Mouse (Mus musculus) liver (tissue): ENCODE results near the gene Lrba.

Source experiments
- DNase-seq: peaks from one replicate; pipeline ENCODE4 v3.0.0-alpha.2; 2020; ENCODE audit warnings: mixed read lengths

The Lrba gene

DNA sequence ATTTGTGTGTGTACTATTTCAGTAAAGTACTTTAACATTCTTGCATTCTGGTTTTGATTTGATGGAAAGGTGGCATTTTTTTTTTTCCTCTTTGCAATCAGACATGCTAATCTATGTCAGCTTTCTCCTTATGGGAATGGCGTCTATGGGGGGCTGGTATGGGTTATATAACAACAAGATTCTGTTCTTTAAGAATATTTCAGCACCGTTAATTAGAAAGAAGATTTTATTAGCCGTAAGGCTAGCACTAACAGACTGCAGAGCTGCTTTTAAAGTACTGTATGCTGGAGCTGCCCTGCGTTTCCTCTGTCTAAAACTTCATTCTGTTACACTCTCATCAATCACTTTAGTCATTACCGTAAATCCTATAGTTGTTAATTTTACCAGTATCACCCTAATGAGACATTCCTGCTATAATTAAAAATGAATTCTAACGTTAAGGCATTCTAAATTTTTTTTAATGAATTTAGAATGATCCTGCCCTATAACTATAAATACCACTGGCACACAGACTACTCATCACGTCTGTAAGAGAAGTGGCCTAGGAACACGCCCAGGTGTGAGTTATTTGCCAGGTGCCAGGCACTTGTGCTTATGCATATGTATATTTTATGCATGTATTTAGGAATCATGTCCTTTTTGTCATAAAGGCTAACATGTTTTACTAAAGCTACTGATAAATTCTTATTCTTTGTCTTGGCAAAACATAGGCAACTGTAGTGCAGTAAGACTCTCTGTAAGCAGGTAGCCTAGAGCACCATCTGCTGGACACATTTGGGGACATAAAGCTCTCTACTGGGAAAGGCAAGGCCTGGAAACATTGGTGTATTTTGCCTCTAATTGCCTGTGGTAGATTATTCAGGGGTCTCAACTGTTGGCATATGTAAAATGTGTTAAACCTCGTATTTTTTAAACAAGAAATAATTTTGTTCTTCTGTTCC is 536.9 kb downstream of the Lrba start:
- DNase-seq: peak; percentile 51

DNA sequence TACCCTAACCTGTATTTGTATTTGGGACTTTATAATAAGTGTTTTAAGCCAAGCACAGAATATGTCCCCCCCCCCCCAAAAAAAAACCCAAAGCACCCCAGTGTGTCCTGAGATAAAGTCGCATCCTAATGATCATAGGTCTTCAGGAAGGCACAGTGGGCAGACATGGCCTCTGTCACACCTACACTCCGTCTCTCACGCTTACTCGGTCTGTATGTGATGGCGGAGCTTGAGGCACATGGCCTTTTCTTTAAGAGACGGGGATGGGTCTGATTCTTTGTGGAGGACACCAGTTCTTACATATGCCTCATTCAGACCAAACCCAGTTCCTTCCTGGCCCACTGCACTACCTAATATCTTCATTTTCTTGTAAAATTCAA is 537.5 kb downstream of the Lrba start:
- DNase-seq: no peak

DNA sequence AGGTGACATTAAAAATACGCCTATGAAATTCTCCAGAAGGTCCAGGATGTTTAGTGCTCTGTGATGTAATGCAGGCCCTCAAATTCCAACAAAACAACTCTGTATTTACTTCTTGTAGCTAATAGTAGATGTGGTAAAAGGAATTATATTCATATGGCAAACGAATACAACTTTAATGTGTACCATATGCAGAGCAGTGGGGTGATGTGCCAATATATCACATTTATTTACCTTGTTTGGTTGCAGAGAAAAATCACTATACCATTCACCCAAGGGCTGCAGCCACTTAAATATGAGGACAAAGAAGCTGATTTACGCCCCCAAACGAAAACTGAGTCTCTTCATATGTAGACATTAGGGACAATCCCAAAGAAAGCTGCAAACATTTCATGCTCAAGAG is 538.0 kb downstream of the Lrba start:
- DNase-seq: no peak

DNA sequence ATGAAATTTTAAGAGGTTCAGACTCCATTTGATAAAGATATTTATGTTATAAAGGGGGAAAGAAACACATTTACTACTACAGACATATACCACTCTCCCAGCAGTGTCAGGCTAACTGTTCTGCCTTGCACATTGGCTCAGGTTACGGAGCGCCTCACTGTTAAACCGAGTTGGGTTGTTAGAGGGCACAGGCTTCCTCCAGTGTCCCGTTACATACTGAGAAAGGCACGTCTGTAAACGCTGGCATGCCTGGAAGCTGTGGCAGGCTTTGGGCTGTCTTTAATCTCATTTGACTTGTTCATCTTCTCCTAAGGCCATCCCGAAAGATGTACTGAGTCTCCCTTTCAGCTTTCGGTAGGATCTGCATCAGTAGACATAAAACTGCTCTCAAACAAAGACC is 544.1 kb downstream of the Lrba start:
- no peak for DNase-seq

DNA sequence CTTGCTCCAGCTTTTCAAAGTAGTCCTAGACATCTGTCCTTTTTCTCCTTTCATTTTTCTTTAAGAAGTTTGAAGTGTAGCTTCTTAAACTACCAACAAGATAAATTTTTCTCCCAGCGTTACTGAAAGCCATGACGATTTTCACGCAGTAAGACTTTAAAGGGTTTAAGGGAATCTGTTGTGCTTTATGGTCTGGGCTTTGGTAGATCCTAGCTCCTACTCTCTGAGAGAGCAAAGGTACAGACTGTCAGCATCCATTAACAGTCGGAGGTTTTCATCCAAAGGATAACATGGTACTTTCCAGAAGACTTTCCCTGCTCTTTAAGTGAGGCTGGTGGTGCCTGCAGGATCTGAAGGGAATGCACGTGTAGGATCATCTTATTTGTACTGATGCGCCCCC is 544.5 kb downstream of the Lrba start:
- no peak for DNase-seq

DNA sequence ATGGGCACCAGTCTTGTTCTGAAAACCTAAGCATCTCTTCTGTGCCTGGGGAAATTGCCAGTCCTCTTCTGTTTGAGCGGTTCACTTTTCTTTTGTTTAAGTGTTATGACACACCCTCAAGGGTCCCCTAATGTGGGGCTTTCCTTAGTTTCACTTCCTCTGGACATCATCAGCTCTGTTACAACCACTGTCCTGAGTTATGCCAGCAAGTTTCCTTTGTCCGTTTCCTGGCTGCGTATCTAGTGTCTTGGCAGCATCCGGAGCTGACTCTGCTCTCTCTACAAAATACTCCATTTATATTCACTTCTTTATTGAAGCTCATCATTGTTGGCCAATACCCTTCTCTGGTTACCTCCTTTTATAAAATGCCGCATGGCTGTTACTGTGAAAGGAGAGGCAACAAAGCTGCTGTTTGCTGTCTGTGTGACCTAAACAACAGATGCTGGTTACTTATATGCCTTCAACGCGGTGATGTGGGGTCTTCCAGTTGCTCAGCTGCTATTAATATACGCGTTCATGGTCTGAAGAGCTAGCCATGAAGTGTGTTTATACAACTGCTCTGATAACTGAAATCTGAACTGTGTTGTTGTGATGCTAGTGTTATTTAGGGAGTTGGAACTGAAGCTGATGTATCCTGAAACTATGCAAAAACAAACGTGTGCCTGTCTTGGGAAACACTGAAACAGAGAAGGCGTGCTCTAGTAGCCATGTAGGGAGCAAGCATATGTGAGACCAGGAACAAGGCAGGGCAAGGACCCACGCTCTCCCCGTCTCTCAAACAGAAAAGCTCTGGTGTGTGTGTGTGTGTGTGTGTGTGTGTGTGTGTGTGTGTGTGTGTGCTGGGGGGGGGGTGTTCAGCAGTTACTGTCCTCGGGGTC is 550.3 kb downstream of the Lrba start:
- no peak for DNase-seq

DNA sequence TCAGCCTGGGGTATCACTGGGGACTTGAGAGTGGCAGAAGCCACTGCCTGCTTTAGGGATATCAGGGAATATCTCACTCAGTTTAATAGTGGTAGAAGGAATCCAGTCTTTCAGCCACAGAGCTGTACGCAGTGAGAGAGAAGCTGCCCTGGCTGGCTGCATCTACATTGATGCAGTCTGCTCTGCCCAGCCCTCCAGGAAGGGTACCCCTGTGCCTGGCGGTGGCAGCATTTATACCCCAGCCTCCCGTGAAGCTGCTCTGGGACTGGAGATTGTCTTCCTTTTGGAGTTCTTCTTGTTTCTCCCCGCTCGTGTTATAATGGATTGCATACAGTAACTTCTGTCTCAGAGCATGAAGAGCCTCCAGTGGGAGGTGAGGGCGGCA is 551.0 kb downstream of the Lrba start:
- no peak for DNase-seq

DNA sequence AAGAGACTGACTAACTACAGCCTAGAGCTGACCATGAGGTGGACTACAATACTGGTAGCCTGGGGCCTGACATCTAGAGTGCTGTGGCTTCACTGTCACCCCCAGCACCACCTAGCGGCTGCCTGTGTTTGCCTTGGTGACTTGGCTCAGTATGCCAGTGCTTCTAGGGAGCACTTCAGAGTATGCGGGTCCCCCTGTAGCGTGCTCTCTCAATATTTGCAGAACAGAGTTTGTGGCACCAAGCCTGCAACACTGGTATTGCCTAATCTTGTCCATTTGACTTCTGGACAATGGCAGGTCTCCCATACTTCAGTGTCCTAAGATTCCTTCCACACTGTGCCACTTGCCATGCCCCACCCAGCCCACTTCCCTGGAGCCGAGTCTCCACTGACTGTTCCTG is 555.2 kb downstream of the Lrba start:
- peak; percentile 37 for DNase-seq

DNA sequence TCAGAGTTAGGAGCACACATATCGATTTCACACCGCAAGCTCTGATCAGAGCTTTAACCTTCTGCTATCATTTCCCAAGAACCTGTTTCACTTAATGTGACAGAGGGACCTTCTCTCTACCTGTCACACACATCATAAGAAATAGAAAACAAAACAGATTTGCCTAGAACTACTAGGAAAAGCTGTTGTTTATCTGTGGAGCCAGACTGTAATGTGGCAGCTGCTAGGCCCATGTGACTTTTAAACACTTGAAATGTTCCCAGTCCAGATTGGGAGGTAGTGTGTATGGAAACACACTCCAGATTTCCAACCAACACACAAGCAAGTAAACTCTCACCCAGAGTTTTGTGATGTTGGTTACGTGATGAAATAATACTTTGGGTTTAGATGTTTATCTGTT is 559.6 kb downstream of the Lrba start:
- no peak for DNase-seq

DNA sequence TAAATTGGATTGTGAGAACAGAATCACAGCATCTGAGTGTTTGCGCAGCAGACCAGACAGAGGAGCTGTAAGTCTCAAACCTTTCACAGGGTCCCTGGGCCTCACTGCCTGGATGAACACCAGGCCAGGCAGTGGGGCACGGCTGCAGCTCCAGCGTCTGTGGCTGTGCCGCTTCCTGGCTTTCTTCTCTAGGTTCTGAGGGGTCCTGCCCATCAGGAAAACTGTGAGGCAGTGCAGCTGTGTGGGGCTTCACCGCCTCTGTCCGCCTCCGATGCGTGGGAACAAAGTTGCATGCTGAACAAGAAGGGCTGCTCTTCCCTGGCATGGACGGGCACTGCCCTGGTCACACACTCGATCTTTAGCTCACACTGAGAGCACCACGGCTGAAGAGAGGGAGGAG is 560.5 kb downstream of the Lrba start:
- no peak for DNase-seq

DNA sequence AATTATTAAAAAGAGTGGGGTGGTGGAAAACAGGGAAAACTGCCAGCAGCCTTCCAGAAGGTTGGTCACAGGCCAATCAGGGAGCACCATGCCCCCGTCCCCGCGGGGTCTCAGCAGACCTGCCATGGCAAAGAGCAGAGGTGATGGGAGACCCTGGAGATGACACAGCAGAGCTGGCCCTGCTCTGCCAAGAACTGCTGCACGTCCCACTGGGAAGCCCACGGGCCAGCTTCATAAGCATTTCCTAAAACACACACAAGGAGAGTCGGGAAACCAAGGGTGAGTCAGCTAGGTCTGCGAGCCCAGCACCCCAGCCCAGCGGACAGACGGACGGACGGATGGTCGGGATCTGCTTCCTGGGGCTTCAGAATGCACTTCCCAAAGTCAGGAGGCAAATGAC is 561.8 kb downstream of the Lrba start:
- no peak for DNase-seq

DNA sequence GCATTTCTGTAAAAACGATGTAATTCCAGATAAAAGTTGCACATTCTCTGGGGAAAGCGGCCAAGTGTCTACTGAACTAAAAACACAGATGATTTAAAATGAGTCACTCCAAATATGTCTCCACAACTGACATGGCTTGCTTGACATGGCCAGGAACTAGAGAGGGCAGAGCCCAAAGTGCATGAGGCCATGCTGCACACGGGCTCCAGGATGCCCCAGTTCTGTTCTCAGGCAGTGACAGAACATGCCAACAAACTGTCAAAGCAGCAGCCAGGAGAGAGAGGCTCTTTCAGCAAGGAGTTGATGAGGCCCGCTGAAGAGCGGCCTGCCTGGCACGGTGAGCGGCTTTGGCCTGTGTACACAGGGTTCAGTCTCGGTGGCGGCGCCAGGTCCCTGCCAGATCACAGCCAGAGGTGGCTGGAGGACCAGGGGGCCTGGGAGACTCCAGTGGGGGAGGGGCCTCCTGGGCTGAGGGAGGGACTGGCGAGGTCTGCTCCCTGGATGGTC is 562.4 kb downstream of the Lrba start:
- DNase-seq: no peak

DNA sequence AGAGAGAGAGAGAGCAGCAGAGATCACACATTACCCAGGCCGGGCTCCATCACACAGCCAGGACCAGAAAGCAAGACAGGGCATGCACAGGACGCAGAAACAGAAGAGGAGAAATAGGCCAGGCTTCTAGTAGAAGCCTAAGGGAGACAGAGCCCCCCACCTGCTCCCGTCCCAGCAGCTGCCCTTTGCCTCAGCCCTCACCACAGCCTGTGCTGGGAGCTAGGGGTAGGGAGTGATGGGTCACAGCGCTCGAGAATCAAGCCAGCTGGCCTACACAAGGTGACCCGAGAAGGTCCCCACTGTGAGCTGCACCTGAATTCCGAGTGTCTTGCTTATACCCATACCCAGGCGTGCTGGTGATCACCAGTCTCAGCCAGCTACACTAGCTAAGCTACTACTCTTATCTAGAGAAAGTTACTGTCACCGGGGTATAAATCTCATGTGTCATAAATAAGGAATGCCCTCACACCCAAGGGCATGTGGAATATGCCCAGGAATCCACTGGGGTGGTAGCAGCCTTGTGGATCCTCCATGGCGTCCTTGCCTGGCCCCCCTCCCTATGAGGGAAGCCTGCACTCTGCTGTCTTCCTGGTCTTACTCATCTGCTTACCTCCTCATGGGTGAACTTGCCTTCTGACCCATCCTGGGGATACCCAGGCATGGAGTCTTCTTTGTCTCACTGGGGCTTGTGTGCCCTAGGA is 563.1 kb downstream of the Lrba start:
- DNase-seq: no peak

DNA sequence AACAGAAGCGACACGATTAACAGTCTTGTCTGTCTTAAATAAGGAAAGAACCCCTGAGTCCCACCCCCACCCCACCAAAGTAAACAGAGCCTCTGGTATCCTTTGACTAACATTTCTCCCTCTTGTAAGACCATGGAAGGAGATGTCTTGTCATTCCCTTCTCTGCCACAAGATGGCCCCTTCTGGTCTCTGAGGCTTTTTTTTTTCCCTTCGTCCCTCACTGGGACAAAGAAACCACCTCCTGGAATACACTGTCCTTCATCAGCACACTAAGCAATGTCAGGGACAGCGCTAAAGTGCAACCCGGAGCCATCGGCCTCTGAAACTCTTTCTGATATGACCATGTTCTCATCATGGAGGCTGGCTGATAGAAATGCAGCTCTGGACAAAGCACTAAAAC is 564.2 kb downstream of the Lrba start:
- peak; percentile 54 for DNase-seq

DNA sequence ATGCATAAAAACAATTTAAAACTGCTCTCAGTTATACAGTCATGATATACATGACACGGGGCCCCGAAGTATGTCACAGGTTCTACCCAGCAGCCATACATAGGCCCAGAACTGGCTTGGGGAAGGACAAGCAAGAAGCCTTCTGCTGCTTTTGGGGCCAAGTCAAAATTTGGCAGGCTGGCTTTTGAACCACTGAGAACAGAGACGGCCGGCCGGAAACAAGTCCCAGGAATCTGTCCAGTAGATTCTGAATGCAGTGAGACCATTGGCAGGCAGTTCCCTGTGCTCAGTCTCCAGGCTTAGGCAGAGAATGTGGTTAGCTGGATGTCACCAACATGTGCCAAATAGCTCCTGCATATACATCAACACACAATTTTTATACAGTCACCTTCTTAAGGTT is 565.3 kb downstream of the Lrba start:
- DNase-seq: no peak

DNA sequence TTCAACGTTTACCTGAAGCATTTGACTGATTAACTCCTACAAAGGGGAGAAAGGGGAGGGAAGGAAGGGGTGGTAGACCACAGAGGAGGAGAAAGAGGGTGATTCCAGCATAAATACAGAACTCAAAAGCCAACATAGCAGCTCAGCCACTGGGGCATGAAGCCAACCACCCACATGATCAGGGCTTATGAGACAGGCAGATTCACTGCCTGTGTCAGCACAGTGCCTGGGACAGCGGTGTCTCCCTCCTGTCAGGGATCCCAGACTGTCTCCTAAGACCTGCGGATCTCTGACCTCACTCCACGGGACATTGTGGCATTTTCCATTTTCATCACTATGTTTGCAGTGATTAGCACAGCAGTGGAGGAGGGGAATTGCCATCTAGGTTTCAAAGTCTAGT is 568.8 kb downstream of the Lrba start:
- no peak for DNase-seq

DNA sequence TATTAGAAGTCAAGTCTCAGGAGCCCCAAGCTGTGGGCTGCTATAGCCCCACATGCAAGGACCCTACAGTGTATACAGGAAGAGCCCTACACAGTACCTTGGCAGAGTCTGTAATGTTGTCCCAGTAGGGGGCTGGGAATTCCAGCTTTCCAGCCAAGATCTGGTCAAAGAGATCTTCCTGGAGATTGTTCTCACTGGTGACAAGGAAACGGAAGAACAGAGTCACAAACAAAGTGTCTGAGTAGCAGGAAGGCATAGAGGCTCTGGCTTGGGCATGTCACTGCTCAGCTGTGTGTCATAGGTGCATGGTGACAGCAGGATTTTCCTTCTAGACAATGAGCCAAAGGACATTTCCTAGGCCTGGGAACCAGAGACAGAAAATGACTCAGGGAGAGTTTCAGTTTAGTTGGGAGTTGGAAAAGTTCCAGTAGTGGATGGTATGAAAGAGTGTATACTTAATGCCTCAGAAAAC is 569.3 kb downstream of the Lrba start:
- no peak for DNase-seq

DNA sequence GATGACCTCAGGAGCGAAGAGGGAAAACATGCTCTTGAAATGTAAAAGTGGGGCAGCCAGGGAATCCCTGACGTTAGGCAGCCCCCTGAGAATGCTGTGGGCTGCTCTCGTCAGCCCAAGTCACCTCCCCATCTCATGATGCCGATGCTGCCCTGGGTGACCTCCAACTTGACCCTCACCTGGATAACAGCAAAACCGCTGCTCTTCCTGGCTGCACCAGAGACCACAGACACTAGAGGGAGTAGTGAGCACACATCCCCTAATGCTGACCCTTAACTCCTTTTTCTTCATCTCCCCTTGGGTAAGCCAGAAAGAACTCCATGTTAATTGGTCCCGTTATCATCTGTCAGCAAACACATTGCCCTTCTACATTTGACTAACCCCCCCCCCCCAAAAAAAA is 572.2 kb downstream of the Lrba start:
- peak; percentile 62 for DNase-seq

DNA sequence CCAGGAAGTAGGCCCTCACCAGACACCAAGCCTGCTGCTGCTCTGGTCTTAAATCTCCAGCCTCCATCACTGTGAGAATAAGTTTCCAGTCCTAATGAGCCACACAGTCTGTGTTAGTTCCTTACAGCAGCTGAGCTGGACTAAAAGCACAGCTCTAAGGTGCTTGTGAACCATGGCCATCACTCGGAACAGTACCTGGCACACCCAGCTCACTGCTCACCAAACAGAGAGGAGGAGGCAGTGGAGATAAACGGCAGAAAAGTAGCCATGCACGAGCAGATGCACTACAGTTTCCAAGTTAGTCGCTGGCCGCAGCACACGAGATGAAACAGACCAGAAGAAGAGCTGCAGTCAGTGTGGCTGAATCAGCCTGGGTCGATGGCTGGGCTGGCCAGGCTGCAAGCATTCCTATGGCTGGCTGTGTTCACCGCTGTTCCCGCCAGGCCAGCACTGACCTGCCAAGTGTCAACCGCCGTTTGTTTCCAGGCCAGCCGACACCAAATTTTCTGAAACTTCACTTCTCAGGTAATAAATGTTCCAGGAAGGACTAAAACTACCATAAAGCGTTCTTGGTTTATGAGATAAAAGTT is 573.5 kb downstream of the Lrba start:
- peak; percentile 66 for DNase-seq

DNA sequence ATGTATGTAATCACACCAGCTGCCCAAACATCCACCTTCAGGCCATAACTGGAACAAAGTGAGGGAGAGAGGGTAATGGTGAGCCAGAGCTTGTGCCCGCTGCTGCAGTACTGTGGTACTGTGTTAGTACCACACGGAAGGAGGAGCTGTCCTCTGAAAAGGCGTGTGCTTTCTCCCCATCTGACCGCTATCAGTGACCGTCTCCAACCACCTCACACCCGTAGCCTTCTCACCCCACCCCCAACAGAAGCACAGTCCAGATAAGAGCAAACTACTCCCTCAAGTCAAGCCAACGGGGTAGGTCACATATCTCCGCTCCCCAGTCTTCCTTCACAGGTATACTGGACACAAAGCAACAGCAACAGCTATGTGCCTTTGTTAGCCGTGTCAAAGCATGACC is 574.6 kb downstream of the Lrba start:
- DNase-seq: peak; percentile 92

DNA sequence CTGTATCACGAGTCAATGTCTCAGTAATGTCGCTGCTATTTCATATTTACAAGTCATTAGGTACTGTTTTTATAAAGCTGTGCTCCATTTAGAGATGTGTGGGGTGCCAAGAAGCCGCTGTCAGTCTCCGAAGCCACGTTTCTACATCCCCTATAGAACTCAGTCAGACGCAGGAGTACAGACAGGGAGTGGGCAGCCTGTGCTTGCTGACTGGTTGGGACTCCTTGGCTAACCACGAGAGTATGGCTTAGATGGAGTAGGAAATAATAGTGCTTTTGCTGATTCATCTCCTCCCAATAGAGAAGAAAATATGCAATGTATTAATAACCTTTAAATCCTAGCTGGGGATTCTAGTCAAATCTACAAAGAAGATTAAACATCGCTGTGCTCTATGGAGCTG is 576.4 kb downstream of the Lrba start:
- DNase-seq: no peak

DNA sequence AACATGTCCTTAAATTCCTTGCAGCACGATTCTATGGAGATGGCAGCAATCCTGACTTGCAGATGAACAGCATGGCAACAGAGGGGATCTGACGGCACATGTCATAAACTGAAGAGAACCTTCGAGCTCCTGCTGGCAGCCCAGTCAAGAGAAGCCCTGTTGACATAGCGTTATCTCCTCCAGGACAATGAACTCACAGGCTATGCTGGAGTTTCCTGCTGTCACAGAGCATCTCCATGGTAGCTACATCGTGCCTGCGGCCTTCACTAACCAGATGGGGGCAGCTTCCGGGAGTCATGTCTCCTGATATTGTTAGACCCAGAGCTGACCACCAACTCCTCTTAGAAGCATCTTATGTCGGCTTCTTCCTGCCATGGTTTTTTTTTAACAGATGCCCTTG is 578.3 kb downstream of the Lrba start:
- peak; percentile 26 for DNase-seq

DNA sequence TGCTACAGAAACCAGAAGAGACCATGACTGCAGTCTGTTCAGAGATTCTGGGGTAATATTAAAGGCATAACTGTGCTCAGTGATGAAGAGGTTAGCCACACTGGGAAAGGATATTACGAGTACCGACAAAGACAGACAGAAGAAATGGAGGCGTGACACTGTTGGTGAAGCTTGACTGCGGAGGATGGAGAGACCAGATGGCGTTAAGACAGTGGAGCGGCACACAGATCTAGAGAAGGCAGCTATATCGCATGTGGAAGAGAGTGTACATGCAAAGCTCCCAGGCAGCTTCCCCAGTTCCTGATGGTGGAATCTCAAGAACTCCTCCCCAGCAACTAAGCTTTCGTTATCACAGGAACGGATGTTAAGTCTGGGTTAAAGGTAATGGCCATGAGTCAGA is 579.8 kb downstream of the Lrba start:
- DNase-seq: no peak
